Mouse (Mus musculus) erythroblast, embryonic 14.5 days (primary cell): ENCODE results near the gene Zmym6. TPM values are rescaled to one million over a fixed set of nuclear protein-coding genes. Genes with fewer than 3 reads are reported as not detected.

Experiments used
- H3K27me3 ChIP-seq: 2 replicates; pipeline ENCODE4 v1.6.1; 2012; ENCODE audit warnings: inconsistent platforms; ENCODE audit not compliant: control insufficient read depth
- H3K36me3 ChIP-seq: 2 replicates; pipeline ENCODE4 v1.6.1; 2012; ENCODE audit warnings: mild to moderate bottlenecking, inconsistent platforms; ENCODE audit not compliant: control insufficient read depth
- H3K4me1 ChIP-seq: 2 replicates; pipeline ENCODE4 v1.6.1; 2012; ENCODE audit warnings: inconsistent platforms; ENCODE audit not compliant: control insufficient read depth
- H3K4me3 ChIP-seq: replicated peaks from 2 replicates; pipeline ENCODE3; 2012; ENCODE audit warnings: moderate library complexity, mild to moderate bottlenecking, inconsistent platforms
- H3K9me3 ChIP-seq: 2 replicates; pipeline ENCODE4 v1.6.1; 2012; ENCODE audit warnings: low read length, inconsistent platforms, mixed read lengths; ENCODE audit not compliant: control insufficient read depth
- GATA1 ChIP-seq: IDR thresholded peaks from 2 replicates; pipeline ENCODE4 v1.6.1; 2012; ENCODE audit warnings: low read length, inconsistent platforms, mixed read lengths
- TAL1 ChIP-seq: IDR thresholded peaks from 3 replicates; pipeline ENCODE4 v1.6.1; 2012; ENCODE audit warnings: low read length, inconsistent platforms, mixed read lengths
- polyA plus RNA-seq: library from polyadenylated mRNA; stranded (reverse); fragments of >175 nt; gene quantifications from 2 replicates; pipeline ENCODE4 v1.2.3, GENCODE M21; 2012

The Zmym6 gene
- polyA plus RNA-seq, 1 experiment: 0.02 TPM

DNA sequence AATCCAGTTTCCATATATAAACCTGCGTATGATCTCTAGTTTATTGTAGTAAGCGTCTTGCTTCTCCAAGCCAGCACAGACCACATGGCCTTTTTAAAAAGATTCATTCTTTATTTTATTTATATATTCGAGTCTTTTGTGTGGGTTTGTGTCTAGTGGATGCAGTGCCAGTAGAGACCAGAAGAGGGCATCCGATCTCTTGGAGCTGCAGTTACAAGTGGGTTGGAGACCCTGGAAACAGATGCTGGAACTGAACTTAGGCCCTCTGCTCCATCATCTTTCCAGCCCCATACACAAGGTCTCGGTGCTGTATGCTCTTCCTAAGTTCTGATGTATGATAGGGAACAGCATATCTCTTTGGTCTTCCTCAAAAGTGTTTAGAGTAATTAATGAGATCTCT lies 78.6 kb downstream of the Zmym6 start:
- no peaks in the 10 kb centered on the region for H3K4me1 ChIP-seq
- TF ChIP-seq TAL1: no peak
- no peak for TF ChIP-seq GATA1
- no peak overlapping the region for H3K4me3 ChIP-seq
- no peaks in the 10 kb centered on the region for H3K36me3 ChIP-seq
- no peaks in the 10 kb centered on the region for H3K9me3 ChIP-seq
- no peaks in the 10 kb centered on the region for H3K27me3 ChIP-seq

DNA sequence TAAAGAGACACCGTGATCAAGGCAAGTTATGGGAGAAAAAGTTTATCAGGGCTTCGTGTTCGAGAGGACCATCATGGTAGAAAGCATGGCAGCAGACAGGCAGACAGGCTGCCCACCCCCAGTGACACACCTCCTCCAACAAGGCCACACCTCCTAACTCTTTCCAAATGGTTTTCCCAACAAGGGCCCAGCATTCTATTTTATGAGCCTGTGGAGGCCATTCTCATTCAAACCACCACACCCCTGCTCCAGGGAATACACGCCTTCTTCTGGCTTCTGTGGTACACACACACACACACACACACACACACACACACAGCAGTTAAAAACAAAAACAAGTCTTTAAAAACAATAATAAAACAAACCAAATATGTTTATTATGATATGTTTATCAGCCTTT lies 80.6 kb downstream of the Zmym6 start:
- H3K36me3 ChIP-seq: no peaks in the 10 kb centered on the region
- H3K4me1 ChIP-seq: no peaks in the 10 kb centered on the region
- TF ChIP-seq TAL1 (no peak), GATA1 (no peak)
- no peak overlapping the region for H3K4me3 ChIP-seq
- no peaks in the 10 kb centered on the region for H3K27me3 ChIP-seq
- H3K9me3 ChIP-seq: no peaks in the 10 kb centered on the region

DNA sequence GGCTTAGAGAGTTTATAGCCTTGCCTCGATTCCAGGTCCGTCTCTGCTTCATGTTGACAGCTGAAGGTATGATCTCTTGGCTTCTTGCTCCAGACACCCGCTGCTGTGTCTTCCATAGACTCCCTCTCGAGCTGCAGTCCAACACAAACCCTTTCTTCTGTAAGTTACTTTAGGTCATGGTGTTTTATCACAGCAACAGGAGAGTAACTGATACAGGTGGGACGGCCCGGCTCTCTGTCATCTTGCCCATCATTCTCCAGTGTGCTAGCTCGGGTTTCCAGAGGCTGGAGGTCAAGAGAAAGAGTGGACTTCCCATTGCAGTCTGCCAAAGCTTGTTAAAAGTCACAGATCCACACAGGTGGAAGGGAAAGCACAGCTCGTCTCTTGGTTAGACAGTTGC lies 86.7 kb downstream of the Zmym6 start:
- Histone ChIP-seq H3K4me3 (no peak overlapping the region), H3K36me3 (no peaks in the 10 kb centered on the region), H3K9me3 (no peaks in the 10 kb centered on the region; the same call in 1 of the 2 replicates), H3K27me3 (peaks cover 30% of the 10 kb centered on the region), H3K4me1 (no peaks in the 10 kb centered on the region)
- TF ChIP-seq GATA1 (no peak), TAL1 (no peak)

DNA sequence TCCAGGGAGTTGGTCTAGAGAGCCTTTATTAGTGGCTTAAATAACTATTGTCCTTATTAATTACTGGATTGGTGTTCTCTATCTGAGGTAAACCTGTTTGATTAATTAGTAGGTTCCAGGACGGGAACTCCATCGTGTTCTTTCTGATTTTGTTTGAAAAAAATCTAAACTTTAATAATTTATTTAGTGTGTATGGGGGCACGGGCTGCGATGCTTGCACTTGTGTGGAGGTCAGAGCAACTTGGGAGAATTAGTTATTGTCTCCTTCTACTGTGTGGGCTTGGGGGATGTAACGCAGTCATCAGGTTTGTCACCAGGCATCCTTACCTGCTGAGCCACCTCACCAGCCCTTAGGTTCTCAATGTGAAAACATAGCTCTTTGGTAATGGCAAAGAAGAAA lies 89.9 kb downstream of the Zmym6 start:
- Histone ChIP-seq H3K4me1 (no peaks in the 10 kb centered on the region), H3K36me3 (no peaks in the 10 kb centered on the region), H3K4me3 (no peak overlapping the region), H3K9me3 (peaks cover 6% of the 10 kb centered on the region; the same call in 1 of the 2 replicates), H3K27me3 (peaks cover 59% of the 10 kb centered on the region)
- TF ChIP-seq TAL1: no peak
- no peak for TF ChIP-seq GATA1

DNA sequence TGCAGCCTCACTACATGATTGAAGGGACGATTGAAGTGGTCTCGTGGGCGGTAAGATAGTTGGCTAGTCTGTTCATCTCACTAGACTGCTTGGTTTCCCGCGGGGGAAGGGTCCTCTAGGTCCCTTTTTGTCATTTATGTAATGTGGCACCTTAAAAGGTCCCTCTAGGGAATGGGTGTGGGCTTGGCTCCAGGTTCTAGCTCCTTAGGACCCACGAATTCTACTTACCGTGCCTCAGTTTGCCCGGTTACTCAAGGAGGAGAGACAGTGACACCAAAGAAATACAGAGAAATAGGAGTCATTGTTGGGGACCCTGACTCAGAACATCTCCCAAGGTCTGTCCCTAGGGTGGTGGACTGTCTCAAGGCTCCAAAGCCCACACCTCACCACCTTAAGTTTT lies 90.5 kb downstream of the Zmym6 start:
- no peak for TF ChIP-seq GATA1
- TF ChIP-seq TAL1: no peak
- Histone ChIP-seq H3K4me3 (no peak overlapping the region), H3K4me1 (no peaks in the 10 kb centered on the region), H3K27me3 (peaks cover 63% of the 10 kb centered on the region), H3K9me3 (peaks cover 6% of the 10 kb centered on the region; the same call in 1 of the 2 replicates), H3K36me3 (no peaks in the 10 kb centered on the region)

DNA sequence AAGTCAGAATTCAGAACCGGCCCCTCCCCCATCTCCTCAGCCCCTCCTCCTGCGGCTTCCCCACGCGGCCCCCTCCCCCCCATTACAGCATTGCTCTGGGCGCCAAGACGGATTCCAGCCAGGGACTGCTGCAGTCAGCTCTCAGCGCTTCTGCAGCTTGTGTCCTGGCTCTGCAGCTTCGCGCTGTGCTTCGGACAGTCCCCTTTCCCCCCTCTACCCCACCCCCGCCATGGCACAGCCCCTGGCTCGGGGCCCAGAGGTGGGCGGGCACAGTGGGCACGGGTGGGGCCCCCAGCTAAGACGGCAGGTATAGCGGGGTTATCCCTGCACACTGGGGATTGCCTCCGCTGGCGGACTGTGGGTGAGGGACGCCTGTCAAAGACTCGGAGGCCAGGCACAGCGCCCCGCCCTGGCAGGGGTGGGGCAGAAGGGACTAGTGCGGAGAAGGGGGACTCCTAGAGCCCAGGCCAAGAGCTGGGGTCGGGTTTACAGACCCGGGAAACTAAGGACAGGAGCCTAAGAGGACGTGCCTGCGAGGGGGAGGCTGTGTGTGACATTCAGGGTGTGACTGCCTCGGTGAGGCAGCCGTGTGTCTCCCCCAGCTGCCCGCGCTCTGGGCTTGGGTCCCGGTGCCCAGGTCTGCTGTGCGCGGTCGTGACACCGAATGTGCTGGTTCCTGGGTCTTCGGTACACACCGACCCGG lies 91.2 kb downstream of the Zmym6 start:
- TF ChIP-seq TAL1: no peak
- no peak for TF ChIP-seq GATA1
- Histone ChIP-seq H3K4me3 (peak overlapping the region; percentile 22), H3K36me3 (no peaks in the 10 kb centered on the region), H3K27me3 (peaks cover 63% of the 10 kb centered on the region), H3K4me1 (no peaks in the 10 kb centered on the region), H3K9me3 (peaks cover 6% of the 10 kb centered on the region; the same call in 1 of the 2 replicates)

DNA sequence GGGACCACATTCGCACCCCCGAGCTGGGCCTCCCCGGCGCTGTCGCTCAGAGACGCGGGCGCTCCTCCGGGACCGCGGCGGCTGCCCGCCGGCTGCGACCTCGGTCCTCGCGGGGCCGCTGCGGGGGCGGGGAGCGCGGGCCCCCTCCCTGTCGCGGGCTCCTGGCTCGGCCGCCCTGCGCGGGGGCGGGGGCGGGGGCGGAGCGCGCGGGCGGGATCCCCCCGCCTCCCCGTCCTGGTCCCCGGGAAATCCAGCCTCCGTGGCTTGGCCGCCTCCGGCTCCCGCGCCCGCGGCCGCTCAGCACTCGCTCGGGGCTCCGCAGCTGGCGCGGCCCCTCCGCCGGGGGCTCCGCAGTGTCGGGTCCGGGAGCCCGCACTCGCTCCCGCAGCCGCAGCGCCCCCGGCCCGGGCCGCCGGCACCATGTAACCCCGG lies 91.7 kb downstream of the Zmym6 start, which contains the start of gene Dlgap3:
Gene Dlgap3 (plus strand): TSS at position 291 of the 432 bp plus-strand sequence.
- TF ChIP-seq GATA1 (no peak), TAL1 (no peak)
- no peaks in the 10 kb centered on the region for H3K36me3 ChIP-seq
- peaks cover 6% of the 10 kb centered on the region; the same call in 1 of the 2 replicates for H3K9me3 ChIP-seq
- H3K4me3 ChIP-seq: peak within 1 kb of the TSS; percentile 24
- no peaks in the 10 kb centered on the region for H3K4me1 ChIP-seq
- H3K27me3 ChIP-seq: peaks cover 63% of the 10 kb centered on the region

DNA sequence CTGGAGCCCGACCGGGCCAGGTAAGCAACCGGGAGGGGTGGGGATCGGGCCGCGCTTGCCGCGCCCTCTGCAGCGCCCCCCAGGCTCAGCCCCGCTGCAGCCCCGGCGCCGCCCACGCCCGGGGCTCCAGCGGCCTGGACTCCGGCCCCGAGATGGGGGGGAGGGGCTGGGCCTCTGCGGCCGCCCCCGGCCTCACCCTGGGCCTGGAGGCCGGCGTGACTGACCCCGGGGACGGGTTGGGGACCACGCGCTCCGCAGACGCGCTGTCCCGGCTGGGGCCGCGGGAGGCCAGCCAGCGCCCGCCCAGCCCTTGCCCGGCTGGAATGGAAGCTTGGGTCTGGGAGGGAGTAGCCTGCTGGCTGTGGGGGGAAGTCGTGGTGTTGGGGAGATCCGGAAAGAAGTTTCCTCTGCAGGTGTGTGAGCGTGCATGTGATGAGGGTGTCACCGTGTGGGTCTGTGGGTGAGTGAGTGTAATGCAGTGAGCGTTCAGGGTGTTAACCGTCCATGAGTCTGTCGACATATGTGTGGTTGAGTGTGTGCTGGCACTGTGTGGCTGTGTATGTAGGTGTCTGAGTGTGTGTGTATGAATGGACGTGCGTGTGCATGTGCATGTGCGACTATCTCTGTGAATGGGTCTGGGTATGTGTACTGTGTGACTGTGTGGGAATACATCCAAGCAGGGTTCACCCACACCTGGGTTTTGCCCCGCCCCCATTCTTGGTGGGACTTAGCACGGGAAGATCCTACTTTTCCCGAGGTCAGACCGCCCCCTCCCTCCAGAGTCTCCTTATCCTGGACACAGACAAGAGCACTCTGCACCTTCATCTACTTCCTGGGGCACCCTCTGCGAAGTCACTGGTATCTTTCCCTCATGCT lies 92.4 kb downstream of the Zmym6 start:
- Histone ChIP-seq H3K9me3 (peaks cover 6% of the 10 kb centered on the region; the same call in 1 of the 2 replicates), H3K4me1 (no peaks in the 10 kb centered on the region), H3K27me3 (peaks cover 63% of the 10 kb centered on the region), H3K36me3 (no peaks in the 10 kb centered on the region), H3K4me3 (peak overlapping the region; percentile 24)
- TF ChIP-seq GATA1 (no peak), TAL1 (no peak)

DNA sequence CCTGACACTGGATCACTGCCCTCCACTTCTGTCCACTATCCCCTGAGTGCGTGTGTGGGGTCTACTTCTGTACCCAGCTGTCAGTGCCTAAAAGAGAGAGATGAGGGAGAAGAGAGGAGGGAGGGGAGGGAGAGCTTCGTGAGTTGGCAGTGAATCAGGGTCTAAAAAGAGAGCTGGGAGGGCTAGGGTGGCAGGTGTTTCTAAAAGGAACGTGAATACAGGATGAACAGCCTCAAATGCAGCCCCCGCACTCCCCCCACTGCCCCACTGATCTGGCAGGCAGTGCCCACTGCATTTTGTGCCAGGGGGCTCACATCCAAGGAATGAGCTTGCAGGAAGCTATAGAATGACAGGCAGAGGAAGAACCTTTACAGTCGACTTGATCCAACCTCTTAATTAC lies 93.7 kb downstream of the Zmym6 start:
- Histone ChIP-seq H3K4me1 (no peaks in the 10 kb centered on the region), H3K4me3 (no peak overlapping the region), H3K36me3 (no peaks in the 10 kb centered on the region), H3K9me3 (peaks cover 6% of the 10 kb centered on the region; the same call in 1 of the 2 replicates), H3K27me3 (peaks cover 59% of the 10 kb centered on the region)
- TF ChIP-seq GATA1 (no peak), TAL1 (no peak)
